In the genomic region with DNA sequence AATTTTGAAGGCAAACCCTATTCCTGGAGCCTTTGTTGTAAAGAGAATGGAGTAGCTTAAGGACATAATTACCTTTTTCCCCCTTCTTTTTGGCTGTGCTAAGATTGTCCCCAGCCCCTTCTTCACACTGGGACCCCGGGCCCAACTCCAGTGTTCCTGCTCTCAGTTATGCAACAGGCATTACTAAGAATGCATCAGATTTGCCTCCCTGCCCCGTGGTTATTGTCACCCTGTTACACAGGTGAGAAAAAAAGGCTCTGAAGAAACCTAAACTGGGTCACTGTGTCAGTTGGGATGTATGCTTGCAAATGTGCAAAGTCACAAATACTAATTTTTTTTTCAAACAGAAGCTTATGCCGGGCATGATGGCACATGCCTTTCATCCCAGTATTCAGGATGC, we compare ENCODE assay signal across 13 mouse cellular contexts.
"Had no signal": no experiment of that assay in that cellular context is flagged by ENCODE, and none has a peak within 500 bp of the region (broad histone marks: within the 10 kb centered on the region; RNA-seq: fewer than 3 reads in every experiment).

No protein-coding gene starts in this region.

- H3K27ac ChIP-seq: liver, embryonic 12.5 days; liver, embryonic 14.5 days; midbrain, embryonic 10.5 days; midbrain, embryonic 12.5 days; midbrain, embryonic 15.5 days; neural tube, embryonic 12.5 days; stomach, embryonic 15.5 days; stomach, postnatal 0 days had no signal

- H3K9ac ChIP-seq: liver, embryonic 12.5 days; liver, embryonic 14.5 days; lung, embryonic 14.5 days; midbrain, embryonic 12.5 days; midbrain, embryonic 15.5 days; neural tube, embryonic 12.5 days; stomach, embryonic 15.5 days had no signal

- H3K9me3 ChIP-seq: liver, embryonic 12.5 days; midbrain, embryonic 10.5 days; midbrain, embryonic 12.5 days; midbrain, embryonic 15.5 days; neural tube, embryonic 12.5 days; stomach, embryonic 15.5 days had no signal

- ATAC-seq: liver, embryonic 12.5 days; midbrain, embryonic 15.5 days had no signal

- H3K27me3 ChIP-seq: midbrain, embryonic 15.5 days; neural tube, embryonic 12.5 days; stomach, embryonic 15.5 days had no signal

- H3K4me1 ChIP-seq: midbrain, embryonic 12.5 days; midbrain, embryonic 15.5 days; neural tube, embryonic 12.5 days; stomach, embryonic 15.5 days had no signal

- DNase-seq: lung, adult 18-20 months; lung, embryonic 14.5 days; lung, postnatal 10 days; lung, postnatal 4 days; right cerebral cortex, postnatal 14 days had no signal

- H3K4me2 ChIP-seq: liver, embryonic 12.5 days; lung, embryonic 14.5 days; midbrain, embryonic 12.5 days; midbrain, embryonic 15.5 days; neural tube, embryonic 12.5 days; stomach, embryonic 15.5 days had no signal

- H3K36me3 ChIP-seq: liver, embryonic 12.5 days; midbrain, embryonic 10.5 days; midbrain, embryonic 12.5 days; midbrain, embryonic 15.5 days; neural tube, embryonic 12.5 days; stomach, embryonic 15.5 days had no signal

- H3K4me3 ChIP-seq: liver, embryonic 12.5 days; midbrain, embryonic 10.5 days; midbrain, embryonic 12.5 days; midbrain, embryonic 15.5 days; neural tube, embryonic 12.5 days; stomach, embryonic 15.5 days had no signal
